Mouse (Mus musculus): Measurements from ENCODE around the gene Fem1b. TPM values are rescaled to one million over a fixed set of nuclear protein-coding genes. Genes with fewer than 3 reads are reported as not detected.
A peak's percentile ranks its signal among the peaks of the same experiment; 100 is the strongest.

Fem1b gene
- polyA plus RNA-seq, 1 experiment: 4.7 TPM

DNA sequence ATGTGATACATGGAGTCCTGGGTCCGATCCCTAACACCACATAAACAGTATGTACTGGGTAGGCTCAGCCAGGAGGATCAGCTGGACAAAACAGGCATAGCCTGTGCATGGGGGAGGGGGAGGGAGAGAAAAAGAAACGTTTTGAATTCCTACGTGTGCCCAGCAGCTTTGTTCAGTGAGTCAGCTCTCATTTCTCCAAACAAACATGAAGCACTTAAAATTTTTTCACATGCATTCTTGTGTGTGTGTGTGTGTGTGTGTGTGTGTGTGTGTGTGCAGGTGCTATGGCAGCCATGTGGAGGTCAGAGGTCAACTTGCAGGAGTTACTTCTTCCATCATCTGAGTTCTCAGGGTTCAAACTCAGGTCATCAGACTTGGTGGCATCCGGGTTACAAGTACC, 36.3 kb downstream of the Fem1b start:
- WGBS: 35% methylated on average over 4 of the region's 4 CpGs
- Histone ChIP-seq H3K27ac (ENCODE audit: insufficient read depth, low read depth, low read length) (no peak overlapping the region), H3K4me3 (ENCODE audit: low read depth, low read length) (no peak overlapping the region), H3K27me3 (ENCODE audit: control insufficient read depth, insufficient read depth, low read length) (no peaks in the 10 kb centered on the region), H3K4me1 (ENCODE audit: control insufficient read depth, insufficient read depth, insufficient read length, low read length) (no peaks in the 10 kb centered on the region), H3K36me3 (ENCODE audit: control insufficient read depth, insufficient read depth, low read length) (no peaks in the 10 kb centered on the region)
- no peak for TF ChIP-seq POLR2A (IDR thresholded peaks at IDR 0.05; ENCODE audit: low read depth, low read length)
- no peak for TF ChIP-seq CTCF (IDR thresholded peaks at IDR 0.05; ENCODE audit: extremely low read depth, insufficient read length, insufficient replicate concordance, low read depth, low read length)

DNA sequence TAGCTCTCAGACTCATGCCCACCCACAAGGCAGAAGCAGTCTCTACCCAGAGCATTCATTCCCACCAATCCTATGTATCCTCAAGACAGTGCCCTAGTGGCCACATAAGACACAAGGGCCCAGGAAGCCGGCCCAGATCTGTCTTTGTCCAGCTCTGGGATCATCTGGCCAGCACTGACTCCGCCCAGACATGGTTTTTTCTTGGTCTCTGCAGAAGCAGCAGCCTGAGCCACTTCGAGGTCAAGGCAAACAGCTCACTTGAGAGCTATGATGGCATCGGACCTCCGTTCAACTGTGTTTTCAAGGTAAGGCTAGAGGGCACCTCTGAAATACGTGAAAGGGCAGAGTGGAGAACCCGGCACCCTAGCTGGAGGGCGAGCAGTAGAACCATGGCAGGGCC, 39.0 kb downstream of the Fem1b start:
- H3K4me1 ChIP-seq (ENCODE audit: control insufficient read depth, insufficient read depth, insufficient read length, low read length): no peaks in the 10 kb centered on the region
- H3K27me3 ChIP-seq (ENCODE audit: control insufficient read depth, insufficient read depth, low read length): no peaks in the 10 kb centered on the region
- WGBS: 73% methylated on average over 8 of the region's 8 CpGs
- no peak overlapping the region for H3K4me3 ChIP-seq (ENCODE audit: low read depth, low read length)
- no peak overlapping the region for H3K27ac ChIP-seq (ENCODE audit: insufficient read depth, low read depth, low read length)
- H3K36me3 ChIP-seq (ENCODE audit: control insufficient read depth, insufficient read depth, low read length): no peaks in the 10 kb centered on the region
- no peak for TF ChIP-seq CTCF (IDR thresholded peaks at IDR 0.05; ENCODE audit: extremely low read depth, insufficient read length, insufficient replicate concordance, low read depth, low read length)

DNA sequence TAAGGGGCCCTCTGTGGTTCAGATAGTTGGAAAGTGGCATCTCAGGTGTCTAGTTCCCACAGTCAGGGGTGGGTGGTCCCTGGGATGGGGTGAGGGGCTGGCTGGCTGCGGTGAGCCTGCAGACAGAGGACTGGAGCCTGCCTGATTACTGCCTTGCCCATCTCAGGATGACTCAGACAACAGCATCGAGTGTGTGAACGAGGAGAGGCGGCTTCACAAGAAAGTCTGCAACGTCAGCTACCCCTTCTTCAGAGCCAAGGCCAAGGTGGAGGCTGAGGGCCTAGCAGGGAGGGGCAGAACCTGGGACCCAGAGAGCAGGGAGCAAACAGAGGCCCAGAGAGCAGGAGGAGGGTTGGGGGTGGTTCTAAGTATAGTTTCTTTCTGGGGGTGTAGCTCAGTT, 43.4 kb downstream of the Fem1b start:
- 63% methylated on average over 5 of the region's 5 CpGs for WGBS
- Histone ChIP-seq H3K4me3 (ENCODE audit: low read depth, low read length) (no peak overlapping the region), H3K4me1 (ENCODE audit: control insufficient read depth, insufficient read depth, insufficient read length, low read length) (no peaks in the 10 kb centered on the region), H3K27ac (ENCODE audit: insufficient read depth, low read depth, low read length) (no peak overlapping the region), H3K36me3 (ENCODE audit: control insufficient read depth, insufficient read depth, low read length) (no peaks in the 10 kb centered on the region), H3K27me3 (ENCODE audit: control insufficient read depth, insufficient read depth, low read length) (no peaks in the 10 kb centered on the region)
- TF ChIP-seq CTCF (IDR thresholded peaks at IDR 0.05; ENCODE audit: extremely low read depth, insufficient read length, insufficient replicate concordance, low read depth, low read length): no peak
- no peak for TF ChIP-seq POLR2A (IDR thresholded peaks at IDR 0.05; ENCODE audit: low read depth, low read length)

- Histone ChIP-seq H3K27me3 (ENCODE audit: control insufficient read depth, insufficient read depth, low read length) (no peaks in the 10 kb centered on the region), H3K4me3 (ENCODE audit: low read depth, low read length) (no peak overlapping the region), H3K36me3 (ENCODE audit: control insufficient read depth, insufficient read depth, low read length) (no peaks in the 10 kb centered on the region), H3K27ac (ENCODE audit: insufficient read depth, low read depth, low read length) (no peak overlapping the region), H3K4me1 (ENCODE audit: control insufficient read depth, insufficient read depth, insufficient read length, low read length) (no peaks in the 10 kb centered on the region)
- TF ChIP-seq POLR2A (IDR thresholded peaks at IDR 0.05; ENCODE audit: low read depth, low read length) (no peak), CTCF (IDR thresholded peaks at IDR 0.05; ENCODE audit: extremely low read depth, insufficient read length, insufficient replicate concordance, low read depth, low read length) (no peak)
- WGBS: 77% methylated on average over 17 of the region's 17 CpGs
These were observed 44.3 kb downstream of the Fem1b start for GRCm38 (mm10) chr9:62767464-62767863.

DNA sequence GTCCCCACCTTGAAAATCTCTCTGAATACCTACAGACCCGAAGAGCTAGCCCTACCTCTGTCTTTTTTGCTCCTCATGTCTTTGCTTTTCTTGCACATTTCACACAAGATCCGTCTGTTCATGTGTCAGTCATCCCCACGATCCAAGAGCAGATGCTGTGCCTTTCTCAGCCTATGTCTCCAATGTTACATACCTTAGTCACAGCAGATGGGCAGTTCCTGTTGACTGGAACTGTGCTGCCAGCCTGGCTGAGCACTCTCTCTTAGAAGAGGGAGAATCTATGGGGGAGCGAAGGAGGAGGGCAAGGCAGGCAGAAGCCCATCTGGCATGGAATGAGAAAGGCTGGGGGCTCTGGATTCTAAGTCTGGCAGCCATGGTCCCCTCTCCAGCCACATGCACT, 46.4 kb downstream of the Fem1b start:
- TF ChIP-seq POLR2A (IDR thresholded peaks at IDR 0.05; ENCODE audit: low read depth, low read length) (no peak), CTCF (IDR thresholded peaks at IDR 0.05; ENCODE audit: extremely low read depth, insufficient read length, insufficient replicate concordance, low read depth, low read length) (no peak)
- Histone ChIP-seq H3K27ac (ENCODE audit: insufficient read depth, low read depth, low read length) (no peak overlapping the region), H3K4me1 (ENCODE audit: control insufficient read depth, insufficient read depth, insufficient read length, low read length) (no peaks in the 10 kb centered on the region), H3K36me3 (ENCODE audit: control insufficient read depth, insufficient read depth, low read length) (no peaks in the 10 kb centered on the region), H3K27me3 (ENCODE audit: control insufficient read depth, insufficient read depth, low read length) (no peaks in the 10 kb centered on the region), H3K4me3 (ENCODE audit: low read depth, low read length) (no peak overlapping the region)
- 69% methylated on average over 4 of the region's 4 CpGs for WGBS

DNA sequence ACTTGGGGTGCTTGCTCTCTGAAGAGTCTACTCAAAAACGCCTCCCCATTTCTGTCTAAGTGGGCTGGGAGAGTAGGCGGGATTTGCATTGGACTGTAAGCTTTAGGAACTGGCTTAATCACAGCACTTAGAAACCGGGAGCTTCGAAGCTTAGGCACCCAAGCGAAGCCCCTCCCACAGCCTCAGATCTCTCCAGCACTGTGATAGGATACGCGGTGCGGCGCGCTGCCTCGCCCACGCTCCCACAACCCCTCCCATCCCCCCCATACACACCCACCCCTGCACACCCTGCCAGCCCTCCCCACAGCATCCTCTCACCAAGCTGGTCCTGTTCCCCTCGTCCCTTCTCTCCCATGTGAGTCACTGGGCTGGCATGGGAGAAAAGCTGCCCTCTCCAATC, 48.3 kb downstream of the Fem1b start:
- no peaks in the 10 kb centered on the region for H3K36me3 ChIP-seq (ENCODE audit: control insufficient read depth, insufficient read depth, low read length)
- H3K4me3 ChIP-seq (ENCODE audit: low read depth, low read length): no peak overlapping the region
- TF ChIP-seq POLR2A (IDR thresholded peaks at IDR 0.05; ENCODE audit: low read depth, low read length) (no peak), CTCF (IDR thresholded peaks at IDR 0.05; ENCODE audit: extremely low read depth, insufficient read length, insufficient replicate concordance, low read depth, low read length) (no peak)
- no peaks in the 10 kb centered on the region for H3K4me1 ChIP-seq (ENCODE audit: control insufficient read depth, insufficient read depth, insufficient read length, low read length)
- no peak overlapping the region for H3K27ac ChIP-seq (ENCODE audit: insufficient read depth, low read depth, low read length)
- H3K27me3 ChIP-seq (ENCODE audit: control insufficient read depth, insufficient read depth, low read length): no peaks in the 10 kb centered on the region
- WGBS: 23% methylated on average over 13 of the region's 13 CpGs

- no peaks in the 10 kb centered on the region for H3K36me3 ChIP-seq (ENCODE audit: control insufficient read depth, insufficient read depth, low read length)
- TF ChIP-seq POLR2A (IDR thresholded peaks at IDR 0.05; ENCODE audit: low read depth, low read length): no peak
- peak; percentile 34; the same call in 1 of the 2 replicates for TF ChIP-seq CTCF (IDR thresholded peaks at IDR 0.05; ENCODE audit: extremely low read depth, insufficient read length, insufficient replicate concordance, low read depth, low read length)
- H3K27ac ChIP-seq (ENCODE audit: insufficient read depth, low read depth, low read length): no peak overlapping the region
- H3K4me3 ChIP-seq (ENCODE audit: low read depth, low read length): no peak overlapping the region
- WGBS: 52% methylated on average over 3 of the region's 3 CpGs
- H3K27me3 ChIP-seq (ENCODE audit: control insufficient read depth, insufficient read depth, low read length): no peaks in the 10 kb centered on the region
- H3K4me1 ChIP-seq (ENCODE audit: control insufficient read depth, insufficient read depth, insufficient read length, low read length): no peaks in the 10 kb centered on the region
These were observed 52.1 kb downstream of the Fem1b start for GRCm38 (mm10) chr9:62759601-62760000.

DNA sequence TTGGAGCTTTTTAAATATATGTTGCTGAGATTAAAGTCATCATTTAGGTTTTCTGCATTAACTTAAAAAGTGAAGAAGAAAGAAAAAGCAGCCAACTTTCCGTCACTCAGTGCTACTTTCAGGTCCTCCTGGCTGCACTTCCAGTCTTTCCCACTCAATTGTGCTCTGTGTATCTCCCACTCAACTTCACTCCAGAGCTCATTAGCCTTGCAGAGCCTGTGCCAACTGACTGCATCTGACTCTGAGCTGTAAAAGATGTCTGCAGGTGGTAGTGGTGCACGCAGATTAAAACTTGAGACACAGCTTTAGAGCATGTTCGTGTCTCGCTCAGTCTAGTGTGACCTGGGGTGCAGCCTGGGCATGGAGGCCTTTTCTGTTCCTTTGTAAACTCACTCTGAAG, 53.4 kb downstream of the Fem1b start:
- no peaks in the 10 kb centered on the region for H3K4me1 ChIP-seq (ENCODE audit: control insufficient read depth, insufficient read depth, insufficient read length, low read length)
- H3K4me3 ChIP-seq (ENCODE audit: low read depth, low read length): no peak overlapping the region
- TF ChIP-seq POLR2A (IDR thresholded peaks at IDR 0.05; ENCODE audit: low read depth, low read length): no peak
- H3K36me3 ChIP-seq (ENCODE audit: control insufficient read depth, insufficient read depth, low read length): no peaks in the 10 kb centered on the region
- H3K27ac ChIP-seq (ENCODE audit: insufficient read depth, low read depth, low read length): no peak overlapping the region
- WGBS: 89% methylated on average over 4 of the region's 4 CpGs
- H3K27me3 ChIP-seq (ENCODE audit: control insufficient read depth, insufficient read depth, low read length): no peaks in the 10 kb centered on the region
